8 mouse cellular contexts compared by ENCODE assay signal in the genomic region with DNA sequence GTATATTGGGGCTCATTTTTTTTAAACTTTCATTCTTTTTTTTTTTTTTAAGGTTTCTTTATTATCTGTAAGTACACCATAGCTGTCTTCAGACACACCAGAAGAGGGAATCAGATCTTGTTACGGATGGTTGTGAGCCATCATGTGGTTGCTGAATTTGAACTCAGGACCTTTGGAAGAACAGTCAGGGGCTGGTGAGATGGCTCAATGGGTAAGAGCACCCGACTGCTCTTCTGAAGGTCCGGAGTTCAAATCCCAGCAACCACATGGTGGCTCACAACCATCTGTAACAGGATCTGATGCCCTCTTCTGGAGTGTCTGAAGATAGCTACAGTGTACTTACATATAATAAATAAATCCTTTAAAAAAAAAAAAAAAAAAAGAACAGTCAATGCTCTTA. TPM values are rescaled to one million over a fixed set of nuclear protein-coding genes. Genes with fewer than 3 reads are reported as not detected.
A peak's percentile ranks its signal among the peaks of the same experiment; 100 is the strongest.
DNase-seq lines count a peak whose midpoint lies in the region; ATAC-seq and TF ChIP-seq lines count a peak whose summit lies in the region.
"Not testable (repeated sequence)": the region's sequence is repeated elsewhere in the genome, so short reads cannot be mapped to it uniquely, and the experiment has no call there.
"Had no signal": no experiment of that assay in that cellular context is flagged by ENCODE, and none has a peak within 500 bp of the region (broad histone marks: within the 10 kb centered on the region; RNA-seq: fewer than 3 reads in every experiment).

No protein-coding gene starts in this region.

- TF ChIP-seq CTCF in MEL (IDR thresholded peaks at IDR 0.05 in 2 of 3, conservative IDR thresholded peaks at IDR 0.05 in 1 of 3; ENCODE audit: control insufficient read depth in 1 of 3, insufficient read depth in 1 of 3, low read depth in 2 of 3, low read length in 3 of 3, poor library complexity in 1 of 3, severe bottlenecking in 1 of 3): not testable (repeated sequence)
- TF ChIP-seq CTCF in layer of hippocampus, adult 2 months (conservative IDR thresholded peaks at IDR 0.05): 0 out of 2 replicates have a peak, but pooled peaks have one; percentile 20

- 87% methylated on average over 3 of the region's 3 CpGs for WGBS in liver, embryonic 13.5 days (ENCODE audit: insufficient replicate concordance)
- WGBS in liver, embryonic 16.5 days (ENCODE audit: insufficient replicate concordance): 76% methylated on average over 3 of the region's 3 CpGs

- peaks cover 0 to 14% of the 10 kb centered on the region in 2 experiments; a peak in 2 of 4 replicates for H3K36me3 ChIP-seq in MEL (ENCODE audit: control insufficient read depth in 1 of 2, insufficient read depth in 2 of 2, low read length in 2 of 2)
- H3K36me3 ChIP-seq in liver, embryonic 13.5 days; liver, embryonic 16.5 days (ENCODE audit: control insufficient read depth, insufficient read depth): not testable (repeated sequence)

- DNase-seq in 3134 (ENCODE audit: extremely low read depth, insufficient read length, low spot score): peak; percentile 24
- not testable (repeated sequence) for DNase-seq in MEL (ENCODE audit: low read depth, low spot score); layer of hippocampus, adult 2 months (ENCODE audit: low spot score in 2 of 2); liver, embryonic 13.5 days
- peak; percentile 36 for DNase-seq in cerebellum, adult 9-10 months

- not testable (repeated sequence) for H3K27ac ChIP-seq in MEL (ENCODE audit: control insufficient read depth, low read depth, low read length); layer of hippocampus, adult 2 months
- H3K27ac ChIP-seq in liver, embryonic 13.5 days: peak overlapping the region; percentile 97; the same call in 1 of the 2 replicates
- H3K27ac ChIP-seq in liver, embryonic 16.5 days (ENCODE audit: low read length): peak overlapping the region; percentile 95

- TF ChIP-seq POLR2A in MEL (IDR thresholded peaks at IDR 0.05; ENCODE audit: control insufficient read depth in 1 of 2, insufficient read depth in 1 of 2, low read depth in 1 of 2, low read length in 2 of 2, poor library complexity in 1 of 2): not testable (repeated sequence)

- not testable (repeated sequence) for TF ChIP-seq EP300 in MEL (IDR thresholded peaks at IDR 0.05; ENCODE audit: low read depth in 1 of 2, low read length in 2 of 2)

- peaks cover 19% of the 10 kb centered on the region for H3K79me2 ChIP-seq in MEL (ENCODE audit: control insufficient read depth, insufficient read depth, low read length, poor library complexity)

- not testable (repeated sequence) for H3K9ac ChIP-seq in MEL (ENCODE audit: control insufficient read depth, low read depth, low read length, poor library complexity, severe bottlenecking); liver, embryonic 13.5 days; liver, embryonic 16.5 days (ENCODE audit: low read depth, low read length)

- not testable (repeated sequence) for TF ChIP-seq RAD21 in MEL (IDR thresholded peaks at IDR 0.05; ENCODE audit: low read depth, low read length)

- H3K4me3 ChIP-seq in MEL (ENCODE audit: control insufficient read depth in 1 of 2, insufficient read depth in 1 of 2, low read depth in 2 of 2, low read length in 2 of 2); layer of hippocampus, adult 2 months; liver, embryonic 13.5 days (replicated peaks); liver, embryonic 16.5 days (ENCODE audit: low read depth, low read length): not testable (repeated sequence)

- not testable (repeated sequence) for ATAC-seq in liver, embryonic 13.5 days (ENCODE audit: low read depth); liver, embryonic 16.5 days (ENCODE audit: low read depth)

- peaks cover 11 to 22% of the 10 kb centered on the region in 2 experiments for H3K4me1 ChIP-seq in MEL (ENCODE audit: control insufficient read depth in 1 of 2, insufficient read depth in 2 of 2, low read length in 2 of 2)
- peaks cover 46% of the 10 kb centered on the region for H3K4me1 ChIP-seq in liver, embryonic 13.5 days (replicated peaks)
- peaks cover 34% of the 10 kb centered on the region for H3K4me1 ChIP-seq in liver, embryonic 16.5 days (ENCODE audit: control insufficient read depth, low read depth, low read length)

- H3K27me3 ChIP-seq in MEL (ENCODE audit: control insufficient read depth in 1 of 2, insufficient read depth in 2 of 2, low read length in 2 of 2); liver, embryonic 16.5 days (ENCODE audit: control insufficient read depth, insufficient read depth, low read depth, low read length): not testable (repeated sequence)
- peaks cover 13% of the 10 kb centered on the region for H3K27me3 ChIP-seq in liver, embryonic 13.5 days

- H3K4me2 ChIP-seq in liver, embryonic 13.5 days: peak overlapping the region; percentile 86; the same call in 1 of the 2 replicates
- not testable (repeated sequence) for H3K4me2 ChIP-seq in liver, embryonic 16.5 days (ENCODE audit: low read depth, low read length)

- H3K9me3 ChIP-seq in MEL (replicated peaks; ENCODE audit: insufficient read depth, low read length); liver, embryonic 13.5 days (replicated peaks); liver, embryonic 16.5 days (replicated peaks; ENCODE audit: control insufficient read depth, low read length): not testable (repeated sequence)

TF ChIP-seq in MEL, 35 proteins besides CTCF, POLR2A, EP300 and RAD21:
- TF ChIP-seq ZNF384 (IDR thresholded peaks at IDR 0.05; ENCODE audit: low read depth, low read length) (peak; percentile 65; the same call in 1 of the 2 replicates), TBP (IDR thresholded peaks at IDR 0.05; ENCODE audit: low read depth, low read length) (0 out of 2 replicates have a peak, but pooled peaks have one; percentile 26)

RNA-seq across cellular contexts. Expression of gene Slc25a39, which starts 2.6 kb away (rescaled TPM):
- total RNA-seq in MEL (2012; rRNA removed): 174 and 183 TPM in 2 replicates
- polyA plus RNA-seq in MEL (2012; ENCODE audit: insufficient read depth in 1 of 2, insufficient read length in 2 of 2, low read depth in 1 of 2, low replicate concordance in 2 of 2, missing spikeins in 1 of 2): 100 to 1,000 TPM in 1 of 2 experiments, not detected in 1; 325 TPM
- 10 to 100 TPM; 62.5 to 62.6 TPM for total RNA-seq in layer of hippocampus, adult 2 months (2021)
- polyA plus RNA-seq in liver, embryonic 13.5 days (2015; fragmentation: Nextera tagmentation; extraction: Ambion mirVana): 388 and 390 TPM in 2 replicates
- polyA plus RNA-seq in liver, embryonic 16.5 days (2015; fragmentation: Nextera tagmentation; extraction: Ambion mirVana): 454 and 500 TPM in 2 replicates

RNA-seq across cellular contexts. Expression of gene Rundc3a, which starts 17.1 kb away (rescaled TPM):
- total RNA-seq in MEL (2012; rRNA removed): 0.39 and 0.42 TPM in 2 replicates
- 1 to 10 TPM in 1 of 2 experiments, not detected in 1; 2.1 TPM for polyA plus RNA-seq in MEL (2012; ENCODE audit: insufficient read depth in 1 of 2, insufficient read length in 2 of 2, low read depth in 1 of 2, low replicate concordance in 2 of 2, missing spikeins in 1 of 2)
- 100 to 1,000 TPM; 482 to 488 TPM for total RNA-seq in layer of hippocampus, adult 2 months (2021)
- polyA plus RNA-seq in liver, embryonic 13.5 days (2015; fragmentation: Nextera tagmentation; extraction: Ambion mirVana): 1.5 and 1.7 TPM in 2 replicates
- polyA plus RNA-seq in liver, embryonic 16.5 days (2015; fragmentation: Nextera tagmentation; extraction: Ambion mirVana): 2.1 and 2.2 TPM in 2 replicates
- polyA plus RNA-seq: G1E had no signal

RNA-seq across cellular contexts. Expression of gene Grn, which starts 19.8 kb away (rescaled TPM):
- total RNA-seq in MEL (2012; rRNA removed): 14.5 and 14.7 TPM in 2 replicates
- polyA plus RNA-seq in MEL (2012; ENCODE audit: insufficient read depth in 1 of 2, insufficient read length in 2 of 2, low read depth in 1 of 2, low replicate concordance in 2 of 2, missing spikeins in 1 of 2): 10 to 100 TPM in 1 of 2 experiments, not detected in 1; 42.1 TPM
- total RNA-seq in layer of hippocampus, adult 2 months (2021): 10 to 100 TPM; 60.6 to 66.4 TPM
- polyA plus RNA-seq in liver, embryonic 13.5 days (2015; fragmentation: Nextera tagmentation; extraction: Ambion mirVana): 59.5 and 63.3 TPM in 2 replicates
- polyA plus RNA-seq in liver, embryonic 16.5 days (2015; fragmentation: Nextera tagmentation; extraction: Ambion mirVana): 103 and 118 TPM in 2 replicates

RNA-seq across cellular contexts. Expression of gene Fam171a2, which starts 37.1 kb away (rescaled TPM):
- 1.8 and 2.0 TPM in 2 replicates for total RNA-seq in MEL (2012; rRNA removed)
- 1 to 10 TPM in 1 of 2 experiments, not detected in 1; 8.8 TPM for polyA plus RNA-seq in MEL (2012; ENCODE audit: insufficient read depth in 1 of 2, insufficient read length in 2 of 2, low read depth in 1 of 2, low replicate concordance in 2 of 2, missing spikeins in 1 of 2)
- 100 to 1,000 TPM in 1 of 2 experiments, 10 to 100 TPM in 1; 92.5 to 102 TPM for total RNA-seq in layer of hippocampus, adult 2 months (2021)
- polyA plus RNA-seq in liver, embryonic 13.5 days (2015; fragmentation: Nextera tagmentation; extraction: Ambion mirVana): 0.25 and 0.41 TPM in 2 replicates
- 0.20 and 0.34 TPM in 2 replicates for polyA plus RNA-seq in liver, embryonic 16.5 days (2015; fragmentation: Nextera tagmentation; extraction: Ambion mirVana)

RNA-seq across cellular contexts. Expression of gene Slc4a1, which starts 44.3 kb away (rescaled TPM):
- 0.23 and 0.36 TPM in 2 replicates for total RNA-seq in MEL (2012; rRNA removed)
- under 1 TPM in 1 of 2 experiments, not detected in 1; 0.35 TPM for polyA plus RNA-seq in MEL (2012; ENCODE audit: insufficient read depth in 1 of 2, insufficient read length in 2 of 2, low read depth in 1 of 2, low replicate concordance in 2 of 2, missing spikeins in 1 of 2)
- total RNA-seq in layer of hippocampus, adult 2 months (2021): under 1 TPM; 0.15 to 0.23 TPM
- polyA plus RNA-seq in liver, embryonic 13.5 days (2015; fragmentation: Nextera tagmentation; extraction: Ambion mirVana): 734 and 914 TPM in 2 replicates
- 1,073 and 1,144 TPM in 2 replicates for polyA plus RNA-seq in liver, embryonic 16.5 days (2015; fragmentation: Nextera tagmentation; extraction: Ambion mirVana)
- polyA plus RNA-seq: C2C12 had no signal
